Mouse (Mus musculus) erythroblast, embryonic 14.5 days (primary cell): ENCODE measurements around the gene Men1.

Experiments
- GATA1 ChIP-seq: IDR thresholded peaks from 2 replicates; pipeline ENCODE4 v1.6.1; 2012; ENCODE audit warnings: low read length, inconsistent platforms, mixed read lengths
- TAL1 ChIP-seq: IDR thresholded peaks from 3 replicates; pipeline ENCODE4 v1.6.1; 2012; ENCODE audit warnings: low read length, inconsistent platforms, mixed read lengths

DNA sequence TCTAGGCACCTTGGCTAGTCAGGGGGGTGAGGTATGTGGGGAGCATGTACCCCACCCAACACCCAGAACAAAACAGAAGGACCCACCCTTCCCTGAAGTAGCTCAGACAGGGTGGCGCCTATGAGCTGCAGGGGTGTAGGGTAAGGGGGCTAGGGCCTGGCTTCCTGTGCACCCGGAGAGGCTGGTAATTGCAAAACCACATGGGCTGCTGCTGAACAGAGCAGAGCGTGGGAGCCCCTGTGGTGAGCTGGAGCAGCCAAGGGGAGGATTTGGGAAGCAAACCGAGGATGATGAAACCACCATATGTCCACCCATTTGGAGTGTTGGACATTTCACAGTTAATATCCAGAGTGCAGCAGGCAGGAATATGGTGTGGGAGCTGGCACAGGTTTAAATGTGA, 32.3 kb upstream of the Men1 start:
- TF ChIP-seq GATA1 (no peak), TAL1 (no peak)
